Mouse (Mus musculus) lung, postnatal 0 days (tissue): Measurements from ENCODE around the gene Dppa1.

Experiments used
- CTCF ChIP-seq: IDR thresholded peaks from 2 replicates; pipeline ENCODE4 v1.5.1; 2016; ENCODE audit warnings: antibody characterized with exemption, mild to moderate bottlenecking
- EP300 ChIP-seq: IDR thresholded peaks from 2 replicates; pipeline ENCODE4 v1.6.1; 2016; ENCODE audit warnings: antibody characterized with exemption, mild to moderate bottlenecking, control low read depth

DNA sequence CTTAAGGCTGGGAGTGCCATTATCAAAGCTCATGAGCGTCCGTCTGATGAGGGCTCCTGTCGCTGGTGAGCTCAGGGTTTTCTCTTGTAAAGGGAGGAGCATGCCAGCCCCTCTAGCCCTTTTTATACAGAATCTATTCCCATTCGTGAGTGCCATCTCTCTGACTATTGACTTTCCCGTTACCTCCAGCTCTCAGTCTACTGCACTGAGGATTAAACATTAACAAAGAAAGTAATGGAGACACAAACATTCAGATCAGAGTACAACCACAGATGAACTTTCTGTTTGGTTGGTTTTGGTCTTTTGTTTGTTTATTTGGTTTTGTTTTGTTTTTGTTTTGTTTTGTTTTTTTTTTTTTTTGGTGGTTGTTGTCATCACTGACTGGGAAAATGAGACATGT, 46.3 kb downstream of the Dppa1 start:
- TF ChIP-seq EP300 (no peak), CTCF (no peak)
